Mouse (Mus musculus): ENCODE measurements around the gene Papss1.

Gene Papss1

DNA sequence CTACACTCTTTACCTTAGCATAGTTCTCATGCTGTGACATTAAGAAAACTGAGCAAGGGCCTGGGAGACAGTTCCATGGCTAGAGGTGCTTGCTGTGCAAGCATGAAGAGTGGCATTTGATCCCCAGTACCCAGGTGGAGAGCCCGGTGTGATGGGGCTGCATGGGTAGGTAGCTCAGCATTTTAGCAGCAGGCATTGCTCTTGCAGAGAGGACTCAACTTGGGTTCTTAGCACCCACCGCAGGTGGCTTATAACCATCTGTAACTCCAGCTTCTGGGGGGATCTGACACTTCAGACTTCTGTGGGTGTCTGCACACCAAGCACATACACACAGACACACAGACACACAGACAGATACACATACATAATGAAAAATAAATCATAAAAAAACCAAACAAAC, 69.5 kb downstream of the Papss1 start:
- DNase-seq (ENCODE audit: low spot score in 2 of 2): no peak

DNA sequence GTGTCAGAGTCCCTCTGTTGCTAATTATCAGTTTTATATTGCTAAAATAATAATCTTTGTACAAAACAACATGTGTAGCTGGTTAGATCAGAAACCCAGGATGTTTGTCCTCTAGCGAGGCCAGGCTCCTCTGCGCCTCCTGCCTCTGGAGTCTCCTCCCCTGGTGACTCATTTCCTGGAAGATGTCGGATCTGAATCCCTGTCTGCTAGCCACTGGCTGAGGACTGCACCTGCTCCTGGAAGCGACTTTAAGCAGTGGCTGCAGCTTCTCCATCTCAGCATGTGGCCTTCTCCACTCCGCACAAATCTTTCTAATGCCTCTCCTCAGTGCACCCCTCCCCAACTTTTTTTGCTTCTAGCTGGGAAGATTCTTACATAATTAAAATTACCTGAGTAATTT, 71.6 kb downstream of the Papss1 start:
- DNase-seq (ENCODE audit: low spot score in 2 of 2): no peak

DNA sequence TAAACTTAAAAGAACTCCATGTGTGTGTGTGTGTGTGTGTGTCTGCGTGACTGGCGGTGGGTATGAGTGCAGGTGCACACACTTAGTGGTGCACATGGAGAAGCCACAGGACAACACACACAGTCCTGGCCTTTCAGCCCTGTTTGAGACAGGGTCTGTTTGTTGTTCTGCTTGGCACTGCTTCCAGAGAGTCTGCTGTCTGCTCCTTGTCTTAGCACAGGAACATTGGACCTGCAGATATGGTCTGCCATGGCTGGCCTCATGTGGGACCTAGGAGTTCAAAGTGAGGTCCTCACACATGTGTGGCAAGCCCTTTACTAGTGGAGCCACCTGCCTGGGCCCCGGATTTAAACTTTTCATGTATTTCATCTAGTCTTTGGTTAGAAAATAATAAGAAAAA, 72.4 kb downstream of the Papss1 start:
- no peak for DNase-seq (ENCODE audit: low spot score in 2 of 2)

DNA sequence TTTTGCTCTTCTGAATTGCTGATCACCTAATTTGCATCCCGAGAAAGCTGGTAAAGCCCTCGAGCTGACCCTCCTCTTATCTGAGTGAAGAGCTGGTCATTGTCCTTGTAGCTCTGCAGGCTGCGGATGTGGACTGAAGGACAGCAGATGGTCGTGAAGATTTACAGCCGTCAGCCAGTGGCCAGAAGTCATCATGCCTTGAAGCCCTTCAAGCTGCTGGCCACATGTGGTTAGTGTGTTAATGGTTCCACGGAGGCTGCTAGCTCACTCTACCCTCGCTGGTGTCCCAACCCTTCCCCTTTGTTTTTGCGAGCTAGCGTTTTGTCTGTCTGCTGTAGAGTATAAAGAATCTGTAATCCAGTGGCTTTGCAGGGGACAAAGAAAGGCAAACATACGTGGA, 73.1 kb downstream of the Papss1 start:
- DNase-seq (ENCODE audit: low spot score in 2 of 2): no peak

DNA sequence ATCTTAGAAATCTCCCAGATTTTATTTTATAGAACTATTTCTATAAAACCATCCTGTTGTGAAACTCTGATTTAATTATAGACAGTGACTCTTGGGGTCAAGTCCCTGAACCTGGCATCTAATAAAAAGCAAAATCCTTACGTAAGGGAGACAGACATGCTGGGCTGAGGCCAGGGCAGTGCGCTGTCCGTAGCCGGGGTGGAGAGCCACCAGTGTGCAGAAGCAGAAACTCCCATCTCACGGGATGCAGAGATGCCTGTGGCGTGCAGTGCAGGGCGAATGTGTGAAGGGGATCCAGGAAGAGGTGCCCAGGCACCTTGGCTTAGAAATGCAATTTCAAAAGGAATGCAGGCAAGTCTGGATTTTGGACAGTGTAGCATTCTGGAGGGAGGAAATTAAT, 73.6 kb downstream of the Papss1 start:
- no peak for DNase-seq (ENCODE audit: low spot score in 2 of 2)

DNA sequence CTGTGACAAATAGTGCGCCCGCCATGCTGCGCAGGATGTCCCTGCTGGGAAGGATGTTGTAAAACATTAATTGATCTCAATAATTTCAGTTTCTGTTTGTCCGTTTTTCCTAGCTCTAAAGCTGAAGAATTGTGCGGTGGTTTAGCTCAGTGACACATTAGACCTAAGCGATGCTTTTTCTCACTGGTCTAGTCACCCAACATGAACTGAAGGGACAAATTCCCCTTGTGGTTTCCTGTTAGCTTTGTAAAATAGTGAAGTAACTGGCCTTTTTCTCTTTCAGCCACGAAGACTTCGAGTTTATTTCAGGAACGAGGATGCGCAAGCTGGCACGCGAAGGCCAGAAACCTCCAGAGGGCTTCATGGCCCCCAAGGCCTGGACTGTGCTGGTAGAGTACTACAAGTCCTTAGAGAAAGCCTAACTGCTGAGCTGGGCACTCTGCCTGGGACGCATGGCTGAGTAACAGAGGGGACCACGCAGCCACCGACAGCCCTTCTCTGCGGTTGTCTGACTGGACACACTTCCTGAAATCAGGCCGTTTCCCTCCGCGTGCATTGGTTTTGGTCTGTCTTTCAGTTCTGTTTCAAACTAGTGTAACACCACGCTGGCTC, 78.2 kb downstream of the Papss1 start:
- peak in 1 of 2 experiments; percentile 27 for DNase-seq (ENCODE audit: low spot score in 2 of 2)

DNA sequence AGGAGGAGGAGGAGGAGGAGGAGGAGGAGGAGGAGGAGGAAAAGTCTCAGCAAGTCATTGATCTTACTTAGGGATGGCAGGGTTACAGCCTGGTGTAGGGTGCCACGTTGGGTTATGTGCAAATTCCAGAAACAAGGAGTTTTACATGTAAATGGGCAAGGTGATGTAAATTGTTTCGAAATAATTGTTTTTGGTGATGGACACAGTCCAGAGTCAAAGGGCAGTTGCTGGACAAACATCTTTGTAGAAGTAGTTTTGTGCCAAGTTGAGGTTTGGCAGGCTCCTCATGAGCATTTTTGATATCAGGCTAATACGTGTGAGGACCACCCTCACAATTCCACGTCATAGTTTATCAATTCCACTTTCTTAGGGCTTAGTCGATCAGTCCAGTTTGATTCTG, 80.6 kb downstream of the Papss1 start:
- DNase-seq (ENCODE audit: low spot score in 2 of 2): no peak

DNA sequence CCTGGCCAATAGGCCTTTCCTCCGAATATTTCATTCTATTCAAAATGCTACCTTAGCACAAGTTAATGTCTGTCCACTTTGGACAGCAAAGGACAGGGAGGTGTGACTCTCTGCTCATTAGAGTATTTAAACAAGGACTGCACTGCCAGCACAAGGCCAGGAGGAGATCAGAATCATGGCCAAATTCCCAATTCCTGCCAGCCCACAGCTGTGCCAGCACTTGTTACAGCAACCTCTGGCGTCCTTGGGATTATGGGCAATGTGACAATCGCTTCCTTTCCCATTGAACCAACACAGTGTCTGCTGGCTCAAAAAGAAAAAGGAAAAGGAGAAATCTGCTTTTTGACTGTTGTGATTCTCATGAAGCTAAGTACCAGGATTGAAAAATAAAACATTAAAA, 89.8 kb downstream of the Papss1 start:
- DNase-seq (ENCODE audit: low spot score in 2 of 2): no peak

DNA sequence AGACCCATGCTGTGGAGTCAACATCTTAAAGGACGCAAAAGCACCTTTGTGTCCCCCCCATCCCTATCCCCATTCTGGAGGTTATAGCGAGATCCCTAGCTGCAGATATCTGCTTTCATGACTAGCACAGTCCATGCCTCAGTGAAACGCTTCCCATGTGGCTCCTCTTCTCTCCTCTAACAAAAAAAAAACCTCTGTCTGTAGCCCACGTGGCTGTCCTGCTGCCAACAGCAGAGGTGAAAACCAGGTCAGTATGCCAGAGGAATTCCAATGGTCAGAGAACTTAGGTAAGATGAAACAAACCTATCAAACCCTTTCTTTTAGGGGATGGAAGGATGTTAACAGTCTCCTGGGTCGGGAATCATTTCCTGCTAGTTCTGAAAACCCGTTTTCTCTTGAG, 91.5 kb downstream of the Papss1 start:
- peak in 1 of 2 experiments; percentile 9 for DNase-seq (ENCODE audit: low spot score in 2 of 2)

DNA sequence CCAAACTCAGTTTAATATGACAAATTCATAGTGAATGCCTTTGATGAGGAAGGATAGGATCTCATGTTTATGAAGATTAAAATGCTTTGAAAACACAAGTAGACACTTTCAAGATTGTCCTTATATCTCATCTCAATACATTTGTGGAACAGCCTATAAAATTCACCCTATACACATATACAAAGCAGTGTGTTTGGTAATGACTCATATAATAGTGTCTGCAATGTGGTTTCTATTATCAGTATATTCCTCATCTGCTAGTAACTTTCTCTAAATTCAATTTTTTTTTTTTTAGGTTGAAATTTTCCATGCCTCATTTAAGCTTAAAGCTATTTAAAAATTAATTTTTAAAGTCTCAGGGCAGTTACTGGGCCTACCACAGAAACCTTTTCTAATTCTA, 95.6 kb downstream of the Papss1 start:
- DNase-seq (ENCODE audit: low spot score in 2 of 2): no peak

DNA sequence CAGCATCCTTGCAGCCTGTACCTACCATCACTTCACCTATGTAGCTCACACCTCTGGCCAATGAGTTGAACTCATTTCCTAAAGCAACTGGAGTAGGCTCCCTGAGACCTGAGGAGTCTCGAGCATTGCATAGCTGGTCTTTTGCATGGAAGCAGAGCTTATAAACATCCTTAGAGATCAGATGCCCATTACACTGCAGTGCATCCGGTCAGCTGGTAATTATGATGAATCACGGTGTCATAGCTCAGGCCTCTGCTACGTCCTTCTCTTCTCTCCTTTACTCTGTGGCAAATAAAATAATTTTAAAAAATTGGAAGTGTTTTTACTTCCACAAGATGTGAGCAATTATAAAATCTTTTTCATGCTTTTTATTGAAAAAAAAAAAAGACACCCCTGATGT, 96.1 kb downstream of the Papss1 start:
- no peak for DNase-seq (ENCODE audit: low spot score in 2 of 2)

DNA sequence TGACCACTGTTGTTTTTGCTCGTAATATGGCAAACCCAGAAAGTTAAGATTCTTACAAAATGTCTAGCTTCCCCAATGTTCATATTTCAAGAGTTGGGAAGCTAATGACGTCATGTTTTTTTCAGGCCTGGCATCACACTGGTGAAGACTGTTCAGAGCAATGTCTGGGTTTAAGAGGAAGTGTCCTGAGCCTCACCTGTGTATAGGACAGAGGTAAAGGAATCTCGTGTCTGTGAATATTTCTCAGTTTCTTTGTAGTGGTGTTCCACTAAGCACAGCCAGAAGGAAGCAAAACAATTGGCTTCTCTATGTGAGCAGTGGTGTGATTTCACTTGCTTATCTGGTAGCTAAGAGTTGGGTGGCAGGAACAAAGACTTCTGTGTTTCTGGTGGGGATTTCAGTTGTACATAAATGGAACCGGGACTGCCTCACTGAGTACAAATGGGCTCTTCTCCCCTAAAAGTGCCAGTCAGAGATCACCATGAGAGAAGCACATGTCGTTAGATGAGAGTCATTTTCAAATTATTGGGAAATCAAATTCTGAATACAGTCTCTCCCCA, 98.1 kb downstream of the Papss1 start:
- DNase-seq (ENCODE audit: low spot score in 2 of 2): no peak

DNA sequence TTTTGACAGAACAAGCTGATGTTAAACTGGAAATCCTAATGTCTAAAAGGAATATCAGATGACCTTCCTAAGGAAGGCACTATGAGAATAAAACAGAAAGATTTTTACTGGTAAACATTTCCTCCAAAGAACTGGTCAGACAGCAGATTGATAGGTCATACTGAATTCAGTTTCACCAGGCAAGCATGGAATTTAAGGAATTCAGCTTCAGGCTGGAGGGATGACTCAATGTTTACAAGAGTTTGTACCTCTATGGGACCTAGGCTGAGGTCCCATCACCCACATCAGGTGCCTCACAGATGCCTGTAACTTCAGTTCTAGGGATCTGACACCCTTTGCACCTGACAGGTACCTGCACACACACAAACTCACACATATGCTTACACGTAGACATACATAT, 105.3 kb downstream of the Papss1 start:
- DNase-seq (ENCODE audit: low spot score in 2 of 2): no peak

DNA sequence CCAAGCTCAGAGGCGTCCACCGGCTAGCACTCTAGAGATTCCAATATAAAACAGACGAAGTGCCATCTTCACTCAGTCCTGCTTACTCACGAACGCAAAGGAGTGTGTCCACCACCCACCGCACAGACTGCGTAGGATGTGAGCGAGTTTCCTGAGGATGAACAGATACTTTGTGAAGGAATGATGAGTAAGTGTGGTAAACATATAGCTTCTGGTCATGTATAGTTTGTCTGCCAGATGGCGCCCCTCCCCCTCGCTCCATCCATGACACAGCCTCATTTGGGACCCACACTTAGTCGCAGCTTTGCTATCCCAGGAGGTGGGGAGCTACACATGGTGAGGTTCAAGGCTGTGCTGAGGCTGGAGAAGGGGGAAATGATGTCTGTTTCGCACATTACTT, 121.5 kb downstream of the Papss1 start:
- DNase-seq (ENCODE audit: low spot score in 2 of 2): peak; percentile 80 to 91

DNA sequence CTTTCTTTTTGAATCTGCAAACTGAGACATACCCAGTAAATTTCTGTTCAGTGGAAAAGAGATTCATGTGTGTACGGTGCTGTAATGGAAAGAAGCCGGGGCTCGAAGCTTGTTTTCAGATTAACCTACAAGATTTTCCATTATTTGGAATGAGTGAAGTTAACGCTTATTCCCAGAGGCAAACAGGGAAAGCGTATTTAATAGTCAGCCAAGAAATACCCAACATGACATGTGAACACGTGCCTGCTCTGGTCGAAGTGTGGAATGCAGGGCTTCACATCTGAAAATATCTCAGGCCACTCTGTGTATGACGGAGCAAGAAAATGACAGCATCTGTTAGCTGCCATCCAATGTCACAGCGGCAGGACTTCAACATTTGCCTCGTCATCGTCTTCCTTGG, 125.4 kb downstream of the Papss1 start:
- DNase-seq (ENCODE audit: low spot score in 2 of 2): no peak

DNA sequence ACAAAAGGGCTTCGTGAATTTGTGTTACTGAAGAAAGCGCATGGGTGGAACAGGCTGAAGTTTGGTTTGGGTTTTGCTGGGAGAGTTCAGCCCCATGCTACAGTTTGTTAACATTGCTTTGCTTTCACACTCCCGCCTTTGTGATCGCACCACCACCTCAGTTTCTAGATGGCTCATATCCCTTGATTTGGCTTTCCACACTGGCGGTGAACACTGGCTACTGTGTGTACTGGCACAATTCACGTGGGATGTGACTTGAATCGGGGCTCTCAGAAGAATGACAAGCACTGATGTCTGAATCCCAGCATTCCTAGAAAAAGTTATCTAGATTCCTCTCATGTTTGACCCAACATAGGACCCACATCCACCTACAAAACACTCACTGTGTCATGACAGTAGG, 126.0 kb downstream of the Papss1 start:
- no peak for DNase-seq (ENCODE audit: low spot score in 2 of 2)

DNA sequence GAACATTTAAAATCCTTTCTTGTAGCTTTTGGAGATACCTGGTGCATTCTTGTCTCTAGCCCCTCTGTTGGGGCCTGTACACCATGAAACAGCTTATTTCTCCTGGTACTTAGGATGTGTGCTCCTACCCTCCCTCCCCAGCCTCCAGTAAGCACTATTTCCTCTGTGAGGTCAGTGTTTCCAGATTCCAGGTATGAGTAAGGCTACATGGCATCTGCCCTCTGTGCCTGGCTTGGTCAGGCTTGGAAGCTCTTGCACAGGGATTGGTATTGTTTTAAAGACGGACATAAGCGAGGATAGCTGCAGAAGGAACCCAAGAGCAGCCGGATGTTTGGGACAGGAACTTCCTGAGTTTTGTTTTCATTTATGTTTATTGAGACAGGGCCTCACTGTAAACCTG, 126.6 kb downstream of the Papss1 start:
- no peak for DNase-seq (ENCODE audit: low spot score in 2 of 2)

All from right cerebral cortex, adult 2 months (tissue).